14 mouse cellular contexts compared by ENCODE assay signal in genomic region chr2:75633381-75633780, GRCm38 (mm10). TPM values are rescaled to one million over a fixed set of nuclear protein-coding genes. Genes with fewer than 3 reads are reported as not detected.
DNase-seq lines count a peak whose midpoint lies in the region; ATAC-seq and TF ChIP-seq lines count a peak whose summit lies in the region.
"Had no signal": no experiment of that assay in that cellular context is flagged by ENCODE, and none has a peak within 500 bp of the region (broad histone marks: within the 10 kb centered on the region; RNA-seq: fewer than 3 reads in every experiment).

No protein-coding gene starts in this region.

- no peak overlapping the region for H3K9ac ChIP-seq in lung, postnatal 0 days (replicated peaks; ENCODE audit: low read depth)
- H3K9ac ChIP-seq: forebrain, postnatal 0 days; limb, embryonic 15.5 days had no signal

- peak overlapping the region; percentile 73 for H3K27ac ChIP-seq in lung, postnatal 0 days (ENCODE audit: low read length)
- H3K27ac ChIP-seq: left cerebral cortex, adult 2 months; limb, embryonic 15.5 days had no signal

- 46% methylated on average over 6 of the region's 6 CpGs for WGBS in lung, postnatal 0 days

- peaks cover 2% of the 10 kb centered on the region; the same call in 1 of the 2 replicates for H3K36me3 ChIP-seq in E14TG2a.4 (ENCODE audit: insufficient read depth, low read length)
- no peaks in the 10 kb centered on the region for H3K36me3 ChIP-seq in lung, postnatal 0 days (ENCODE audit: insufficient read depth, low read length)
- H3K36me3 ChIP-seq: limb, embryonic 15.5 days had no signal

- H3K4me2 ChIP-seq in lung, postnatal 0 days (replicated peaks; ENCODE audit: low read depth, low read length), result peak overlapping the region; percentile 30
- H3K4me2 ChIP-seq: limb, embryonic 15.5 days had no signal

- ATAC-seq in lung, postnatal 0 days, result peak; percentile 80
- ATAC-seq: forebrain, postnatal 0 days; midbrain, embryonic 16.5 days had no signal

- TF ChIP-seq EP300 in lung, postnatal 0 days (IDR thresholded peaks at IDR 0.05), result no peak; the same call in 1 of the 2 replicates

- H3K27me3 ChIP-seq in E14TG2a.4 (ENCODE audit: insufficient read depth, low read length), result no peaks in the 10 kb centered on the region
- no peaks in the 10 kb centered on the region for H3K27me3 ChIP-seq in lung, postnatal 0 days (replicated peaks; ENCODE audit: insufficient read depth, low read length)
- H3K27me3 ChIP-seq: limb, embryonic 15.5 days had no signal

- no peaks in the 10 kb centered on the region for H3K9me3 ChIP-seq in E14TG2a.4 (ENCODE audit: low read length)
- no peaks in the 10 kb centered on the region for H3K9me3 ChIP-seq in lung, postnatal 0 days (ENCODE audit: low read length)
- H3K9me3 ChIP-seq: limb, embryonic 15.5 days had no signal

- no peak for TF ChIP-seq CTCF in E14TG2a.4 (conservative IDR thresholded peaks at IDR 0.05; ENCODE audit: low read length)
- no peak for TF ChIP-seq CTCF in lung, postnatal 0 days (IDR thresholded peaks at IDR 0.05)

- peaks cover 55% of the 10 kb centered on the region for H3K4me1 ChIP-seq in E14TG2a.4 (replicated peaks; ENCODE audit: low read depth, low read length)
- no peaks in the 10 kb centered on the region for H3K4me1 ChIP-seq in lung, postnatal 0 days (ENCODE audit: insufficient read depth, low read depth, low read length)

- DNase-seq in R1 (ENCODE audit: low read depth, low spot score), result peak; percentile 94
- peak; percentile 49 for DNase-seq in kidney, postnatal 10 days
- DNase-seq in lung, postnatal 0 days (ENCODE audit: low spot score), result peak; percentile 70
- no peak for DNase-seq in thymus, postnatal 14 days
- DNase-seq in gastrocnemius, adult 8-10 months (ENCODE audit: low spot score in 2 of 2), result no peak
- no peak for DNase-seq in right cerebral cortex, adult 2 months (ENCODE audit: low spot score in 2 of 2)
- DNase-seq: cerebellum, adult 18-20 months; forebrain, postnatal 0 days; gastrocnemius, postnatal 14 days; retina, postnatal 1 day had no signal

- peak overlapping the region; percentile 72 for H3K4me3 ChIP-seq in E14TG2a.4 (replicated peaks; ENCODE audit: low read length)
- H3K4me3 ChIP-seq in lung, postnatal 0 days (ENCODE audit: low read depth, low read length), result no peak overlapping the region
- H3K4me3 ChIP-seq: left cerebral cortex, adult 2 months; limb, embryonic 15.5 days had no signal

RNA-seq across cellular contexts. Expression of gene Hnrnpa3, which starts 25.7 kb away (rescaled TPM):
- polyA plus RNA-seq in lung, postnatal 0 days (2015; fragmentation: Nextera tagmentation; extraction: Ambion mirVana), result 114 and 129 TPM in 2 replicates
- 100 to 1,000 TPM in 2 of 4 experiments, 10 to 100 TPM in 2; 89.8 to 139 (median 106) TPM for total RNA-seq in gastrocnemius, adult 8-10 months (2022)

Comparison
In these comparisons a context has a peak if more than half of its experiments do, and no peak if none do; other contexts are left out.
1. DNase-seq: peak in R1 (single experiment), kidney, postnatal 10 days (single experiment) and lung, postnatal 0 days (single experiment); none in thymus, postnatal 14 days (single experiment), gastrocnemius, adult 8-10 months (0 of 2) and right cerebral cortex, adult 2 months (0 of 2).